Mouse (Mus musculus) thymus, adult 2 months (tissue): ENCODE measurements around the gene Gbp3.

Experiments
- CTCF ChIP-seq: fragments of 200-500 bp; IDR thresholded peaks from 2 replicates; pipeline ENCODE4 v1.5.1; 2012; ENCODE audit warnings: mild to moderate bottlenecking, control low read depth, low read length, moderate library complexity, borderline replicate concordance; ENCODE audit not compliant: control insufficient read depth, poor library complexity, insufficient read depth; ENCODE audit errors: extremely low read depth
- POLR2A ChIP-seq: fragments of 200-500 bp; IDR thresholded peaks from 2 replicates; pipeline ENCODE4 v1.6.1; 2012; ENCODE audit warnings: mild to moderate bottlenecking, low read length, control low read depth, moderate library complexity; ENCODE audit not compliant: control insufficient read depth, poor library complexity, insufficient read depth; ENCODE audit errors: extremely low read depth

GRCm38 (mm10) chr3:142535667-142536066 lies 24.2 kb upstream of the Gbp3 start:
- TF ChIP-seq CTCF (no peak), POLR2A (no peak)
